In the genomic region with DNA sequence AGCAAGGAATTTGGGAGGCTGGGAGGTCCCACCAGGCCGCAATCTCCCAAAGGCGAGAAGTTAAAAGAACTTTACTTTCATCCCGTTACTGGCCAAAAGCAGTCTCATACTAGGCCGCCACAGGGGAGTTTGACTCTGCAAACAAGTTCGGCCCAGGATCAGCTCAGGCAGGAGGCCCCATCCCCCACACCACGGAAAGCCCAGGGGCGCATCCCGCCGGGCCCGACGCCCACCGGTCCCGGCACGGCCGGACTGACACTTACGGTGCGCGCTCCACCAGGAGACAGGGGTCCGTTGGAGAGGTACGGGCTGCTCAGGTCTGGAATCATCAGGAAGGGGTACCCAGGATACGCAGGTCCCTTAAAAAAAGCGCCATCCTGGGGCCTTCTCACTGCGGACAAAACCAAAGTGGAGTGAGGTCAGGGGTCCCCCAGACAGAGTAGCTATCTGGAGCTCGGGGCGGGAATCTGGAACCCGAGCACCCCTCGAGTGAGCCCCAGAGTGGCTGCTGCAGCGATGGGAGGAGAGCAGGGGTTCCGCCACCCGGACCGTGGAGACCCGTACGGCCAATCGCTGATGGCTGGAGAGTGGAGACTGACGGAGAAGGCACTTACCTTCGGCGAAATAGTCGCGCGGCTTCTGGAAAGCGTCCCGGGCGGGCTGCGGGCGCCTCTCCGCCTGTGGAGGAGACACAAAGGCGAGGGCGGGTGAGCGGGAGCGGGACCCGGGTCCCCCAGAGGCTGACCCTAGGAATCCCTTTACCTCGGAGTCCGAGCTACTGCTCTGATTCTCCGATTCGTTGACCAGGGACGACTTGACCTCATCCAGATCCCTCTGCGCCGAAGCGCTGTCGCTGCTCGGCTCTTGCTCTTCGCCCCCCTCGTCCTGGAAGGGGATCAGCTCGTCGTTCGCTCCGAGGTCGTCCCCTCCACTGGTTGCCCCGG, we compare ENCODE assay signal across 8 mouse cellular contexts. TPM values are rescaled to one million over a fixed set of nuclear protein-coding genes. Genes with fewer than 3 reads are reported as not detected.
DNase-seq lines count a peak whose midpoint lies in the region; ATAC-seq and TF ChIP-seq lines count a peak whose summit lies in the region.

No protein-coding gene starts in this region.

- DNase-seq in spleen, adult 2 months (ENCODE audit: low read depth in 1 of 2, low spot score in 2 of 2): no peak
- no peak for DNase-seq in spleen, adult 12 weeks (ENCODE audit: low spot score)
- peak; percentile 72 for DNase-seq in embryo, embryonic 10 days (ENCODE audit: low spot score)
- DNase-seq in heart, adult 11 months: peak; percentile 97
- DNase-seq in lung, adult 18-20 months: peak; percentile 57 to 60
- peak; percentile 61 for DNase-seq in urinary bladder, postnatal 14 days (ENCODE audit: low spot score)

- no peaks in the 10 kb centered on the region for H3K9me3 ChIP-seq in intestine, postnatal 0 days (ENCODE audit: control insufficient read depth)
- H3K9me3 ChIP-seq in neural tube, embryonic 15.5 days (replicated peaks): no peaks in the 10 kb centered on the region

- TF ChIP-seq POLR2A in spleen, adult 2 months (IDR thresholded peaks at IDR 0.05; ENCODE audit: low read depth, low read length): no peak

- peak; percentile 20 for ATAC-seq in intestine, postnatal 0 days
- peak; percentile 42 for ATAC-seq in neural tube, embryonic 15.5 days (ENCODE audit: low FRiP score)

- peaks cover 14% of the 10 kb centered on the region for H3K27me3 ChIP-seq in spleen, adult 2 months (ENCODE audit: control insufficient read depth, insufficient read depth, low read length)
- no peaks in the 10 kb centered on the region for H3K27me3 ChIP-seq in intestine, postnatal 0 days (replicated peaks; ENCODE audit: control insufficient read depth, insufficient read depth, low read length)
- peaks cover 19% of the 10 kb centered on the region for H3K27me3 ChIP-seq in neural tube, embryonic 15.5 days (replicated peaks)

- WGBS in spleen, adult 2 months: 10% methylated on average over 69 of the region's 69 CpGs
- WGBS in intestine, postnatal 0 days: 2% methylated on average over 68 of the region's 69 CpGs
- under 1% methylated on average over 69 of the region's 69 CpGs for WGBS in neural tube, embryonic 15.5 days

- peak overlapping the region; percentile 97 for H3K4me2 ChIP-seq in intestine, postnatal 0 days (replicated peaks; ENCODE audit: low read depth)
- peak overlapping the region; percentile 95 for H3K4me2 ChIP-seq in neural tube, embryonic 15.5 days

- H3K9ac ChIP-seq in intestine, postnatal 0 days (ENCODE audit: low read depth, low read length): peak overlapping the region; percentile 66
- peak overlapping the region; percentile 47 for H3K9ac ChIP-seq in neural tube, embryonic 15.5 days (replicated peaks)

- H3K4me1 ChIP-seq in spleen, adult 2 months (ENCODE audit: control insufficient read depth, insufficient read depth, insufficient read length): 0 out of 2 replicates have a peak, but pooled peaks cover 3% of the 10 kb centered on the region
- no peaks in the 10 kb centered on the region for H3K4me1 ChIP-seq in intestine, postnatal 0 days (replicated peaks; ENCODE audit: control insufficient read depth, insufficient read depth, low read length)
- H3K4me1 ChIP-seq in neural tube, embryonic 15.5 days: peaks cover 30% of the 10 kb centered on the region

- peak overlapping the region; percentile 16; the same call in 1 of the 2 replicates for H3K27ac ChIP-seq in spleen, adult 2 months (ENCODE audit: insufficient read depth, low read length)
- H3K27ac ChIP-seq in intestine, postnatal 0 days (ENCODE audit: low read depth, low read length): peak overlapping the region; percentile 83
- peak overlapping the region; percentile 82 for H3K27ac ChIP-seq in neural tube, embryonic 15.5 days (replicated peaks)

- TF ChIP-seq CTCF in spleen, adult 2 months (IDR thresholded peaks at IDR 0.05; ENCODE audit: extremely low read depth, insufficient read depth, insufficient read length, insufficient replicate concordance): no peak
- TF ChIP-seq CTCF in intestine, postnatal 0 days (IDR thresholded peaks at IDR 0.05; ENCODE audit: low read depth): no peak

- no peaks in the 10 kb centered on the region for H3K36me3 ChIP-seq in spleen, adult 2 months (ENCODE audit: control insufficient read depth, insufficient read depth, low read length)
- H3K36me3 ChIP-seq in intestine, postnatal 0 days (ENCODE audit: control insufficient read depth, insufficient read depth): no peaks in the 10 kb centered on the region
- no peaks in the 10 kb centered on the region for H3K36me3 ChIP-seq in neural tube, embryonic 15.5 days

- peak overlapping the region; percentile 65 for H3K4me3 ChIP-seq in spleen, adult 2 months (ENCODE audit: extremely low read depth, insufficient read depth, insufficient read length)
- H3K4me3 ChIP-seq in intestine, postnatal 0 days (ENCODE audit: low read depth, low read length): peak overlapping the region; percentile 78
- H3K4me3 ChIP-seq in neural tube, embryonic 15.5 days (replicated peaks): peak overlapping the region; percentile 61

RNA-seq across cellular contexts. Expression of gene Tcf7l1, which starts 0.8 kb away (rescaled TPM):
- polyA plus RNA-seq in spleen, adult 2 months (2012; rRNA removed): 10.5 and 11.8 TPM in 2 replicates
- 6.6 and 6.8 TPM in 2 replicates for polyA plus RNA-seq in intestine, postnatal 0 days (2015; fragmentation: Nextera tagmentation; extraction: Ambion mirVana)
- 7.0 and 9.8 TPM in 2 replicates for polyA plus RNA-seq in neural tube, embryonic 15.5 days (2015; fragmentation: Nextera tagmentation; extraction: Ambion mirVana)

Comparison
In these comparisons a context has a peak if more than half of its experiments do, and no peak if none do; other contexts are left out.
1. DNase-seq: peak in embryo, embryonic 10 days (single experiment), heart, adult 11 months (single experiment), lung, adult 18-20 months (2 of 2) and urinary bladder, postnatal 14 days (single experiment); none in spleen, adult 2 months (0 of 2) and spleen, adult 12 weeks (single experiment).
2. H3K27ac ChIP-seq: peak in every context shown above with its lines; median percentile 83 in intestine, postnatal 0 days; 82 in neural tube, embryonic 15.5 days; 16 in spleen, adult 2 months.
3. Peak in every context shown above with its lines, with median percentiles within 50 percentile points of each other: H3K4me3 ChIP-seq.